Mouse (Mus musculus) ES-Bruce4 (cell line): ENCODE data around the gene Limk2. TPM values are rescaled to one million over a fixed set of nuclear protein-coding genes. Genes with fewer than 3 reads are reported as not detected.

Source experiments
- H3K27ac ChIP-seq: 2 replicates; pipeline ENCODE4 v1.5.1; 2012; ENCODE audit warnings: low read length, inconsistent platforms; ENCODE audit not compliant: insufficient read depth
- H3K27me3 ChIP-seq: 2 replicates; pipeline ENCODE4 v1.6.1; 2012; ENCODE audit warnings: mild to moderate bottlenecking, low read length, inconsistent platforms; ENCODE audit not compliant: control insufficient read depth, poor library complexity, insufficient read depth, severe bottlenecking
- H3K36me3 ChIP-seq: 2 replicates; pipeline ENCODE4 v1.6.1; 2012; ENCODE audit warnings: inconsistent platforms, mild to moderate bottlenecking, low read length, moderate library complexity; ENCODE audit not compliant: control insufficient read depth, poor library complexity, insufficient read depth, severe bottlenecking
- H3K4me1 ChIP-seq: one replicate; pipeline ENCODE4 v1.8.1; 2011; ENCODE audit warnings: low read length; ENCODE audit not compliant: control insufficient read depth, insufficient read depth
- H3K4me3 ChIP-seq: 2 replicates; pipeline ENCODE4 v1.5.1; 2011; ENCODE audit warnings: low read depth, mild to moderate bottlenecking, low read length
- H3K9ac ChIP-seq: 2 replicates; pipeline ENCODE4 v1.6.1; 2012; ENCODE audit warnings: low read depth, mild to moderate bottlenecking, inconsistent platforms; ENCODE audit not compliant: poor library complexity, severe bottlenecking
- H3K9me3 ChIP-seq: replicated peaks from 2 replicates; pipeline ENCODE4 v1.6.1; 2012; ENCODE audit warnings: mild to moderate bottlenecking, low read length, inconsistent platforms; ENCODE audit not compliant: control insufficient read depth, poor library complexity, insufficient read depth, severe bottlenecking
- CTCF ChIP-seq: IDR thresholded peaks from one replicate; pipeline ENCODE4 v1.8.1; 2011; ENCODE audit warnings: low read depth, low read length
- EP300 ChIP-seq: IDR thresholded peaks from 2 replicates; pipeline ENCODE4 v1.6.1; 2011; ENCODE audit warnings: low read depth, low read length; ENCODE audit not compliant: insufficient read depth
- POLR2A ChIP-seq: IDR thresholded peaks from one replicate; pipeline ENCODE4 v1.8.1; 2011; ENCODE audit warnings: low read length; ENCODE audit not compliant: insufficient read depth
- polyA plus RNA-seq: library from polyadenylated mRNA; stranded (reverse); fragments of >200 nt; gene quantifications from 2 replicates; pipeline ENCODE4 v1.2.4, GENCODE M21; 2011; ENCODE audit warnings: low read depth; ENCODE audit not compliant: missing spikeins, insufficient read depth, insufficient read length

Gene Limk2
- polyA plus RNA-seq, 1 experiment, result 186 TPM

- peak; percentile 78; the same call in 1 of the 2 replicates for TF ChIP-seq EP300
- TF ChIP-seq POLR2A, result no peak
- peak overlapping the region; percentile 43 for H3K4me3 ChIP-seq
- H3K36me3 ChIP-seq, result peaks cover 34% of the 10 kb centered on the region
- no peaks in the 10 kb centered on the region for H3K27me3 ChIP-seq
- H3K9me3 ChIP-seq, result no peaks in the 10 kb centered on the region
- peaks cover 2% of the 10 kb centered on the region for H3K4me1 ChIP-seq
- peak overlapping the region; percentile 63 for H3K9ac ChIP-seq
- H3K27ac ChIP-seq, result peak overlapping the region; percentile 98
These were observed 60.2 kb downstream of the Limk2 start for GRCm38 (mm10) chr11:3348576-3349342.

- Histone ChIP-seq H3K9ac (peak overlapping the region; percentile 63), H3K36me3 (peaks cover 34% of the 10 kb centered on the region), H3K4me3 (peak overlapping the region; percentile 43; the same call in 1 of the 2 replicates), H3K27me3 (no peaks in the 10 kb centered on the region), H3K27ac (peak overlapping the region; percentile 98), H3K9me3 (no peaks in the 10 kb centered on the region), H3K4me1 (peaks cover 2% of the 10 kb centered on the region)
- TF ChIP-seq EP300, result no peak
- no peak for TF ChIP-seq POLR2A
- TF ChIP-seq CTCF, result no peak
These were observed 61.2 kb downstream of the Limk2 start for GRCm38 (mm10) chr11:3347835-3348195.

GRCm38 (mm10) chr11:3347091-3347834, 61.7 kb downstream of the Limk2 start:
- Histone ChIP-seq H3K4me3 (no peak overlapping the region; the same call in 1 of the 2 replicates), H3K27me3 (no peaks in the 10 kb centered on the region), H3K9ac (peak overlapping the region; percentile 36; the same call in 1 of the 2 replicates), H3K36me3 (peaks cover 28% of the 10 kb centered on the region), H3K4me1 (peaks cover 2% of the 10 kb centered on the region), H3K9me3 (no peaks in the 10 kb centered on the region), H3K27ac (peak overlapping the region; percentile 98)
- TF ChIP-seq CTCF, result peak; percentile 92
- 0 out of 2 replicates have a peak, but pooled peaks have one; percentile 24 for TF ChIP-seq EP300
- TF ChIP-seq POLR2A, result no peak

GRCm38 (mm10) chr11:3346351-3346750, 62.6 kb downstream of the Limk2 start:
- Histone ChIP-seq H3K4me3 (no peak overlapping the region), H3K27me3 (no peaks in the 10 kb centered on the region), H3K4me1 (peaks cover 2% of the 10 kb centered on the region), H3K36me3 (peaks cover 24% of the 10 kb centered on the region), H3K9me3 (no peaks in the 10 kb centered on the region), H3K9ac (no peak overlapping the region), H3K27ac (no peak overlapping the region)
- TF ChIP-seq EP300 (no peak), POLR2A (no peak), CTCF (no peak)

GRCm38 (mm10) chr11:3344916-3345315, 64.1 kb downstream of the Limk2 start:
- H3K36me3 ChIP-seq, result peaks cover 24% of the 10 kb centered on the region
- no peaks in the 10 kb centered on the region for H3K9me3 ChIP-seq
- no peak overlapping the region for H3K27ac ChIP-seq
- no peak overlapping the region for H3K9ac ChIP-seq
- H3K4me3 ChIP-seq, result no peak overlapping the region
- TF ChIP-seq EP300, result no peak
- no peak for TF ChIP-seq CTCF
- no peaks in the 10 kb centered on the region for H3K27me3 ChIP-seq
- H3K4me1 ChIP-seq, result no peaks in the 10 kb centered on the region

- TF ChIP-seq POLR2A (no peak), EP300 (no peak), CTCF (no peak)
- no peak overlapping the region for H3K27ac ChIP-seq
- no peak overlapping the region for H3K9ac ChIP-seq
- no peaks in the 10 kb centered on the region for H3K27me3 ChIP-seq
- no peaks in the 10 kb centered on the region for H3K9me3 ChIP-seq
- no peak overlapping the region for H3K4me3 ChIP-seq
- H3K4me1 ChIP-seq, result no peaks in the 10 kb centered on the region
- peaks cover 19% of the 10 kb centered on the region for H3K36me3 ChIP-seq
These were observed 67.5 kb downstream of the Limk2 start for GRCm38 (mm10) chr11:3341476-3341875.
